Mouse (Mus musculus) brain, embryonic 14.5 days (tissue): ENCODE measurements around the gene Susd6.

ENCODE experiments used
- CTCF ChIP-seq: fragments of 200-500 bp; IDR thresholded peaks from 2 replicates; pipeline ENCODE4 v1.5.1; 2012; ENCODE audit warnings: inconsistent platforms, mild to moderate bottlenecking, moderate library complexity, borderline replicate concordance; ENCODE audit not compliant: insufficient read depth, insufficient read length; ENCODE audit errors: extremely low read depth
- POLR2A ChIP-seq: fragments of 200-500 bp; IDR thresholded peaks from 2 replicates; pipeline ENCODE4 v1.6.1; 2012; ENCODE audit warnings: mild to moderate bottlenecking, inconsistent platforms, borderline replicate concordance; ENCODE audit not compliant: poor library complexity, insufficient read depth, insufficient read length, severe bottlenecking; ENCODE audit errors: extremely low read depth

- TF ChIP-seq CTCF, result no peak
- no peak for TF ChIP-seq POLR2A
Measured at GRCm38 (mm10) chr12:80925919-80926318, 135.6 kb downstream of the Susd6 start.
